Mouse (Mus musculus) midbrain, embryonic 11.5 days (tissue): ENCODE results near the gene Hist2h2ab. TPM values are rescaled to one million over a fixed set of nuclear protein-coding genes. Genes with fewer than 3 reads are reported as not detected.

Experiments used
- ATAC-seq: fragments of 200-750 bp; cut with Nextera tagmentation; 2 replicates; pipeline ENCODE4 v1.8.0; 2017; ENCODE audit warnings: moderate TSS enrichment, moderate library complexity; ENCODE audit not compliant: low FRiP score
- DNase-seq: peaks from one replicate; pipeline ENCODE4 v3.0.0; 2015; ENCODE audit warnings: low spot score; ENCODE audit errors: missing footprints
- H3K27ac ChIP-seq: fragments of 300-500 bp; sonication (generic); 2 replicates; pipeline ENCODE4 v1.5.1; 2014; ENCODE audit warnings: low read depth, low read length
- H3K27me3 ChIP-seq: fragments of 300-500 bp; sonication (generic); 2 replicates; pipeline ENCODE4 v1.6.1; 2014; ENCODE audit warnings: mild to moderate bottlenecking, low read length, moderate library complexity, mixed read lengths; ENCODE audit not compliant: control insufficient read depth, insufficient read depth
- H3K36me3 ChIP-seq: fragments of 300-500 bp; sonication (generic); 2 replicates; pipeline ENCODE4 v1.6.1; 2014; ENCODE audit warnings: mild to moderate bottlenecking, low read length, moderate library complexity, mixed read lengths; ENCODE audit not compliant: control insufficient read depth, insufficient read depth
- H3K4me1 ChIP-seq: fragments of 300-500 bp; sonication (generic); 2 replicates; pipeline ENCODE4 v1.6.1; 2014; ENCODE audit warnings: low read length; ENCODE audit not compliant: control insufficient read depth, insufficient read depth
- H3K4me2 ChIP-seq: fragments of 300-500 bp; sonication (generic); 2 replicates; pipeline ENCODE4 v1.6.1; 2014; ENCODE audit warnings: mild to moderate bottlenecking, moderate library complexity
- H3K4me3 ChIP-seq: fragments of 300-500 bp; sonication (generic); 2 replicates; pipeline ENCODE4 v1.5.1; 2014; ENCODE audit warnings: low read depth, low read length
- H3K9ac ChIP-seq: fragments of 300-500 bp; sonication (generic); 2 replicates; pipeline ENCODE4 v1.6.1; 2014; ENCODE audit warnings: low read length
- H3K9me3 ChIP-seq: fragments of 300-500 bp; sonication (generic); 2 replicates; pipeline ENCODE4 v1.6.1; 2016; ENCODE audit warnings: low read length; ENCODE audit not compliant: control insufficient read depth
- WGBS: fragments of 180-500 bp; shearing (Covaris S2); extraction: QIAGEN DNeasy Blood & Tissue Kit; methylation state at CpG from one replicate; pipeline ENCODE4 v1.1.7; 2014; 5-methylcytosine and 5-hydroxymethylcytosine counted together
- polyA plus RNA-seq: library from polyadenylated mRNA; unstranded; fragments of >200 nt; fragmentation: Nextera tagmentation; extraction: Ambion mirVana; gene quantifications from 2 replicates; pipeline ENCODE4 v1.2.1, GENCODE M21; 2014

The Hist2h2ab gene
- polyA plus RNA-seq, 1 experiment from 2014 or later = 1.7 TPM

GRCm38 (mm10) chr3:96247356-96248140 lies 27.9 kb downstream of the Hist2h2ab start:
- 2% methylated on average over 11 of the region's 11 CpGs for WGBS
- DNase-seq (peak; percentile 93), ATAC-seq (no peak)
- no peaks in the 10 kb centered on the region for H3K27me3 ChIP-seq
- H3K36me3 ChIP-seq = no peaks in the 10 kb centered on the region
- peak overlapping the region; percentile 41 for H3K4me3 ChIP-seq
- no peaks in the 10 kb centered on the region for H3K9me3 ChIP-seq
- H3K9ac ChIP-seq = peak overlapping the region; percentile 78
- peak overlapping the region; percentile 82 for H3K27ac ChIP-seq
- peak overlapping the region; percentile 59 for H3K4me2 ChIP-seq
- H3K4me1 ChIP-seq = peaks cover 16% of the 10 kb centered on the region

DNA sequence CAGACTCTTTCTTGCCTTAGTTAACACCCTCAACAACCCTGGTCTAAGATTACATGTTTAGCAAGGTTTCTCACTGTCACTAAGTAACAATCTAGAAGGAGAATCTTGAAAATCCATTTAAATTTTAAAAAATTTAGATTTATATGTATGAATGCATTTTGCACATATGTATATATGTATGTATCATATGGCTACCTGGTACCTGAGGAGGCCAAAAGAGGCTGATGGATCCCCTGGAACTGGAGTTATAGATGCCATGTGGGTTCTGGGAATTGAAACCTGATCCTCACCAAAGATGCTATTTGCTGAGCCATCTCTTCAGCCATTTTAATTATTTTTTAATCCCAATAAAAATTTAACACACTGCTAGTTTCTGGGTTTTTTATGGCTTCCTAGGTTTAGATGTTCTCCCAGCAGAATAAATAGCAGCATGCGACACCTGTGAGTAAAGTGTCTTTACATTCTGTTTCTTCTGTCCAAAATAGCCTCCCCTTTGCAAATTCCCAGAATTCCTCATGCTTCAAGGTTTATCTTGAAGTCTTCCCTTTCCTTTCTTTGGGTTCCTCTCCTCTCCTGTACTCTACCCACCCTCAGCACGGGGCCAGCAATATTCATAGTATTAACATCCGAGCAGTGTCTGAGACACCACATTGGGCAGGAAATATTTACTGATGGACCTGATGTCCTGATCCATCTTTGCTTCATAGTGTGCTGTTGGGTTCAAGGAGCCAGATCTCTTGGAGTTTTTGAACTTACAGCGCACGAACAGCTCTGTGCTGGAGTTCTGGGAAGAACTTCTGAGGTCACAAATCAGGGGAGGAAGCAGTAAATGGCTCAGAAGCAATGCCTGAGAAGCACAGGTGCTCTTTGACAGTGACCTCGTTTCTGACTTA lies 28.7 kb downstream of the Hist2h2ab start:
- peak overlapping the region; percentile 78 for H3K9ac ChIP-seq
- WGBS = 58% methylated on average over 6 of the region's 6 CpGs

GRCm38 (mm10) chr3:96249034-96249345 lies 29.3 kb downstream of the Hist2h2ab start:
- Histone ChIP-seq H3K9ac (no peak overlapping the region), H3K36me3 (no peaks in the 10 kb centered on the region), H3K4me1 (peaks cover 16% of the 10 kb centered on the region), H3K27me3 (no peaks in the 10 kb centered on the region), H3K27ac (peak overlapping the region; percentile 30; the same call in 1 of the 2 replicates), H3K9me3 (no peaks in the 10 kb centered on the region), H3K4me2 (peak overlapping the region; percentile 59; the same call in 1 of the 2 replicates), H3K4me3 (no peak overlapping the region)
- DNase-seq (peak; percentile 82), ATAC-seq (no peak)
- WGBS = 52% methylated on average over 4 of the region's 4 CpGs

More for the DNA sequence above, 28.7 kb downstream of the Hist2h2ab start:
- DNase-seq (peak; percentile 88), ATAC-seq (no peak)
- Histone ChIP-seq H3K4me3 (peak overlapping the region; percentile 41; the same call in 1 of the 2 replicates), H3K36me3 (no peaks in the 10 kb centered on the region), H3K27me3 (no peaks in the 10 kb centered on the region), H3K4me1 (peaks cover 16% of the 10 kb centered on the region), H3K9me3 (no peaks in the 10 kb centered on the region), H3K4me2 (peak overlapping the region; percentile 59), H3K27ac (peak overlapping the region; percentile 30; the same call in 1 of the 2 replicates)

- DNase-seq (no peak), ATAC-seq (no peak)
- Histone ChIP-seq H3K36me3 (no peaks in the 10 kb centered on the region), H3K4me1 (peaks cover 8% of the 10 kb centered on the region), H3K4me2 (no peak overlapping the region), H3K9me3 (no peaks in the 10 kb centered on the region), H3K27me3 (no peaks in the 10 kb centered on the region), H3K4me3 (no peak overlapping the region), H3K9ac (no peak overlapping the region), H3K27ac (no peak overlapping the region)
- 83% methylated on average over 3 of the region's 3 CpGs for WGBS
These were observed 31.2 kb downstream of the Hist2h2ab start for GRCm38 (mm10) chr3:96250890-96251289.

DNA sequence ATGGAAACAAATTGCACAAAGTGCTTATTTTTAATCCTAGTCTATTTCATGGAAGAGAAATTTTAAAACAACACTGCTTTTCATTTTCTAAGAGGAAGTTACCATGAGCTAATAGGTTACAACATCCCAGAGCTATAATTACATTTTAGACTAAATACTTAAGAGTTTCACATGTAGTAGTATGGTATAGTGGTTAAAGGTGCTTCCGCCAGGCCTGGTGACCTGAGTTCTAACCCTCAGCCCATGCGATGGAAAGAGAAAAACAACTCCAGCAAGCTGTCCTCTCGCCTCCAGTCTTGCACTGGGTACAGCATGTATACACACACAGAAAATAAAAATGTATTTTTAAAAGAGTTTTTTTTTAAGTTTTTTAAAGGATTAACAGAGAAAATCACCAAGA lies 32.1 kb downstream of the Hist2h2ab start:
- Histone ChIP-seq H3K27ac (no peak overlapping the region), H3K9me3 (no peaks in the 10 kb centered on the region), H3K36me3 (no peaks in the 10 kb centered on the region), H3K4me2 (no peak overlapping the region), H3K4me3 (no peak overlapping the region), H3K9ac (no peak overlapping the region), H3K4me1 (peaks cover 8% of the 10 kb centered on the region), H3K27me3 (no peaks in the 10 kb centered on the region)
- no peak for ATAC-seq
- 86% methylated on average over 3 of the region's 3 CpGs for WGBS
- DNase-seq = no peak

GRCm38 (mm10) chr3:96254683-96255355 lies 35.2 kb downstream of the Hist2h2ab start:
- Histone ChIP-seq H3K9me3 (no peaks in the 10 kb centered on the region), H3K4me2 (no peak overlapping the region), H3K4me1 (no peaks in the 10 kb centered on the region), H3K27me3 (no peaks in the 10 kb centered on the region), H3K36me3 (no peaks in the 10 kb centered on the region), H3K9ac (no peak overlapping the region), H3K4me3 (no peak overlapping the region), H3K27ac (no peak overlapping the region)
- WGBS = 56% methylated on average over 10 of the region's 10 CpGs
- DNase-seq (no peak), ATAC-seq (no peak)

GRCm38 (mm10) chr3:96255926-96256593 lies 36.4 kb downstream of the Hist2h2ab start:
- ATAC-seq = no peak
- H3K4me1 ChIP-seq = no peaks in the 10 kb centered on the region
- 84% methylated on average over 5 of the region's 5 CpGs for WGBS

DNA sequence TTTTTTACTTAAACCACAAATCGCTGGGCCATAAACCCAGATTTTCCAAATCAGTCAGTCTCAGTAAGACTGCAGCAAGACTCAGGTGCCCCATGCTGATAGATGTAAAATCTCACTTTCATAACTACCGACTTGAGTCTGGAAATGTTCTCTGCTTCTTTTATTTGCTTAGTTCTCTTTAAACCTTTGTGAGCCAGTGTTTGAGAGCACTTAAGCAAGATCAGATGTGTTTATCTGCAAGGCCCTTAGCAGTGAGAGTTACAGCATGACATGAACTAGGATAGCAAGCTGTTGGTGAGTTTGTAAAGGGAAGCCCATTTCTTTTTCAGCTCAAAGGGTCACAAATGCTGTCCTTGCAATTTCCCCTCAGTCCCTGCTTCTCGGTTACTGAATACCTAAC lies 37.5 kb downstream of the Hist2h2ab start:
- ATAC-seq (no peak), DNase-seq (no peak)
- no peak overlapping the region for H3K4me3 ChIP-seq
- H3K27ac ChIP-seq = no peak overlapping the region
- H3K9me3 ChIP-seq = no peaks in the 10 kb centered on the region
- no peak overlapping the region for H3K4me2 ChIP-seq
- H3K9ac ChIP-seq = no peak overlapping the region
- no peaks in the 10 kb centered on the region for H3K36me3 ChIP-seq
- 79% methylated on average over 3 of the region's 3 CpGs for WGBS
- peaks cover 7% of the 10 kb centered on the region; the same call in 1 of the 2 replicates for H3K4me1 ChIP-seq
- no peaks in the 10 kb centered on the region for H3K27me3 ChIP-seq

More at GRCm38 (mm10) chr3:96255926-96256593, 36.4 kb downstream of the Hist2h2ab start:
- no peaks in the 10 kb centered on the region for H3K36me3 ChIP-seq
- no peak overlapping the region for H3K4me2 ChIP-seq
- no peak for DNase-seq
- no peak overlapping the region for H3K4me3 ChIP-seq
- H3K27ac ChIP-seq = no peak overlapping the region
- H3K27me3 ChIP-seq = no peaks in the 10 kb centered on the region
- no peak overlapping the region for H3K9ac ChIP-seq
- H3K9me3 ChIP-seq = no peaks in the 10 kb centered on the region
